Mouse (Mus musculus) CH12.LX (cell line): ENCODE results near the gene Klk7. TPM values are rescaled to one million over a fixed set of nuclear protein-coding genes. Genes with fewer than 3 reads are reported as not detected.

Experiments used
- DNase-seq: peaks from one replicate; pipeline ENCODE4 v3.0.0-alpha.2; 2013; ENCODE audit errors: extremely low read depth
- H3K27ac ChIP-seq: 2 replicates; pipeline ENCODE4 v1.5.1; 2012; ENCODE audit warnings: low read depth, mild to moderate bottlenecking, control low read depth, moderate library complexity; ENCODE audit not compliant: insufficient read depth
- H3K27me3 ChIP-seq: replicated peaks from 2 replicates; pipeline ENCODE3; 2012; ENCODE audit warnings: inconsistent platforms
- H3K36me3 ChIP-seq, 2 experiments: replicated peaks in 1 of 2; 2 replicates each; pipeline versions ENCODE3 to v1.6.1; 2012; ENCODE audit warnings: inconsistent platforms in 1 of 2, low read length in 1 of 2, mild to moderate bottlenecking in 1 of 2, mixed read lengths in 1 of 2, moderate library complexity in 1 of 2; ENCODE audit not compliant: control insufficient read depth in 1 of 2, insufficient read depth in 1 of 2
- H3K4me1 ChIP-seq, 2 experiments: 2 replicates each; pipeline ENCODE4 v1.6.1; 2012; ENCODE audit warnings: inconsistent platforms in 1 of 2, moderate library complexity in 1 of 2; ENCODE audit not compliant: insufficient read depth in 2 of 2, control insufficient read depth in 1 of 2
- H3K4me2 ChIP-seq: 2 replicates; pipeline ENCODE4 v1.6.1; 2012; ENCODE audit warnings: low read depth, mild to moderate bottlenecking, control low read depth; ENCODE audit not compliant: poor library complexity, insufficient read depth, severe bottlenecking
- H3K4me3 ChIP-seq, 3 experiments: fragments of 150-350 bp in 1 of 3; sonication (generic) in 1 of 3; replicated peaks in 1 of 3; 2 replicates each; pipeline versions ENCODE3 to v1.5.1; 2011 to 2012; ENCODE audit warnings: low read depth in 2 of 3, low read length in 2 of 3, mild to moderate bottlenecking in 2 of 3, moderate library complexity in 2 of 3, control low read depth in 1 of 3, improper control_type of control experiment in 1 of 3, inconsistent platforms in 1 of 3, mixed read lengths in 1 of 3; ENCODE audit not compliant: poor library complexity in 1 of 3
- H3K79me2 ChIP-seq: replicated peaks from 2 replicates; pipeline ENCODE4 v1.6.1; 2012; ENCODE audit warnings: mild to moderate bottlenecking, moderate library complexity; ENCODE audit not compliant: control insufficient read depth, poor library complexity, insufficient read depth, severe bottlenecking; ENCODE audit errors: extremely low read depth
- H3K9ac ChIP-seq: 2 replicates; pipeline ENCODE4 v1.6.1; 2012; ENCODE audit warnings: low read depth, mild to moderate bottlenecking, control low read depth, moderate library complexity; ENCODE audit not compliant: insufficient read depth
- H3K9me3 ChIP-seq: replicated peaks from 2 replicates; pipeline ENCODE3; 2012; ENCODE audit warnings: low read length, inconsistent platforms, mixed read lengths
- ELF1 ChIP-seq: IDR thresholded peaks from 2 replicates; pipeline ENCODE4 v1.6.1; 2014; ENCODE audit warnings: low read depth, mild to moderate bottlenecking, inconsistent platforms, low read length, improper control_type of control experiment
- EP300 ChIP-seq: IDR thresholded peaks from 2 replicates; pipeline ENCODE4 v1.6.1; 2011; ENCODE audit warnings: low read length, improper control_type of control experiment
- JUN ChIP-seq: IDR thresholded peaks from 2 replicates; pipeline ENCODE4 v1.6.1; 2011; ENCODE audit warnings: low read depth, mild to moderate bottlenecking, low read length, improper control_type of control experiment, moderate library complexity; ENCODE audit not compliant: insufficient read depth
- KAT2A ChIP-seq: IDR thresholded peaks from 2 replicates; pipeline ENCODE4 v1.6.1; 2012; ENCODE audit warnings: low read length, improper control_type of control experiment, inconsistent platforms; ENCODE audit not compliant: insufficient replicate concordance
- MAX ChIP-seq: IDR thresholded peaks from 2 replicates; pipeline ENCODE4 v1.6.1; 2011; ENCODE audit warnings: low read length, improper control_type of control experiment
- MYC ChIP-seq: IDR thresholded peaks from 2 replicates; pipeline ENCODE4 v1.6.1; 2011; ENCODE audit warnings: low read depth, mild to moderate bottlenecking, improper control_type of control experiment, low read length
- NRF1 ChIP-seq: IDR thresholded peaks from 2 replicates; pipeline ENCODE4 v1.6.1; 2014; ENCODE audit warnings: low read depth, mild to moderate bottlenecking, inconsistent platforms, low read length, improper control_type of control experiment, moderate library complexity
- POLR2AphosphoS2 ChIP-seq: IDR thresholded peaks from 2 replicates; pipeline ENCODE4 v1.6.1; 2011; ENCODE audit warnings: low read depth, low read length, improper control_type of control experiment
- USF1 ChIP-seq: IDR thresholded peaks from 2 replicates; pipeline ENCODE4 v1.6.1; 2014; ENCODE audit warnings: low read depth, mild to moderate bottlenecking, inconsistent platforms, low read length, improper control_type of control experiment
- dilution Hi-C: fragments of 300-500 bp; cut with MboI; formaldehyde crosslinking; loops from 2 replicates; pipeline ENCODE4 v1.14.3; 2020; ENCODE audit warnings: low sequenced_read_pairs; ENCODE audit not compliant: extremely low pct_unique_long_range_greater_than_20kb, extremely low pct_ligation_motif_present
- in situ Hi-C: fragments of 300-500 bp; cut with MboI; formaldehyde crosslinking; loops from 3 replicates; pipeline ENCODE4 v1.14.3; 2019; ENCODE audit warnings: low sequenced_read_pairs, low pct_ligation_motif_present, low pct_unique_long_range_greater_than_20kb, mixed read lengths
- polyA plus RNA-seq: library from polyadenylated mRNA; unstranded; fragments of >175 nt; gene quantifications from 2 replicates; pipeline ENCODE4 v1.2.1, GENCODE M21; 2012; ENCODE audit warnings: low read depth; ENCODE audit not compliant: insufficient read length
- total RNA-seq, 2 experiments: library from RNA; depleted of rRNA; stranded (reverse); fragments of 300-350 nt in 1 of 2; fragments of >200 nt in 1 of 2; gene quantifications; 2 replicates each; pipeline ENCODE4 v1.2.3; 2012 to 2014

Klk7 gene
- total and polyA plus RNA-seq, 3 experiments = not detected

DNA sequence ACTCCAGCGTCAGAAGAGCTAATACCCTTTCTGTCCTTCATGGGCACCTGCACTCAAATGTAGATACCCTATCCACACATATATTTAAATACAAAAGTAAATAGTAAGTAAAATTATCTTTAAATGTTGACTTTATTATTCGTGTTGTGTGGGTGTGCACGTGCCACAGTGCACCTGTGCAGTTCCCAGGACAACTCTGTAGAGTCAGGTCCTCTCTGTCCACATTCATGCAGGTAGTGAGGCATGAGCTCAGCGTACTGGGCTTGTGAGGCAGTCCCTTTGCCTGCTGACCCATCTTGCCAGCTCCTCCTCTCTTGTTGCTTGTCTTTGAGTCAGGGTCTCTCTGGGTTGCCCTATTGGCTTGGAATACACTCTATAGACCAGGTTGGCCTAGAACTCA lies 16.6 kb downstream of the Klk7 start:
- H3K4me3 ChIP-seq = no peak overlapping the region
- H3K9me3 ChIP-seq = no peaks in the 10 kb centered on the region
- TF ChIP-seq ELF1 = no peak
- no peak for TF ChIP-seq USF1
- no peak for TF ChIP-seq MYC
- TF ChIP-seq KAT2A = no peak
- no peak for TF ChIP-seq NRF1
- TF ChIP-seq MAX = no peak
- no peak overlapping the region for H3K9ac ChIP-seq
- in situ Hi-C loops (no loop called here), dilution Hi-C loops (no loop called here)
- H3K27me3 ChIP-seq = peaks cover 90% of the 10 kb centered on the region
- H3K36me3 ChIP-seq = no peaks in the 10 kb centered on the region
- H3K27ac ChIP-seq = no peak overlapping the region
- DNase-seq = no peak
- H3K4me2 ChIP-seq = no peak overlapping the region
- peaks cover 0 to 3% of the 10 kb centered on the region in 2 experiments; a peak in 1 of 4 replicates for H3K4me1 ChIP-seq
- no peaks in the 10 kb centered on the region for H3K79me2 ChIP-seq

DNA sequence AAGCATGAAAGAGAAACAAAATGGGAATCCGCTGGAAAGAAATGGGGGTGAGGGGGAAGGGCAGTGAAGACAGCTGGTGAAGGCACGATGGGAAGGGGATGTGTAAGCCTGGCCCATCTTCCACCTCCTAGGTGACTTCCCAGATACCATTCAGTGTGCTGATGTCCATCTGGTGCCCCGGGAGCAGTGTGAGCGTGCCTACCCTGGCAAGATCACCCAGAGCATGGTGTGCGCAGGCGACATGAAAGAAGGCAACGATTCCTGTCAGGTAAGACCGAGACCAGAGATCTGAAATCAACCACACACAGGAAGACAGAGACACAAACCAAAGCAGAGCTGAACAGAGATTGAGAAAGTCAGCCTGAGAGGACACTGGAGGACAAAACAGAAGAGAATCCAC lies 17.9 kb downstream of the Klk7 start:
- Histone ChIP-seq H3K4me3 (no peak overlapping the region), H3K36me3 (no peaks in the 10 kb centered on the region), H3K27ac (no peak overlapping the region), H3K79me2 (no peaks in the 10 kb centered on the region), H3K4me1 (peaks cover 0 to 3% of the 10 kb centered on the region in 2 experiments; a peak in 1 of 4 replicates), H3K27me3 (peaks cover 87% of the 10 kb centered on the region), H3K9ac (no peak overlapping the region), H3K4me2 (no peak overlapping the region), H3K9me3 (no peaks in the 10 kb centered on the region)
- DNase-seq = no peak
- TF ChIP-seq USF1 = no peak
- TF ChIP-seq POLR2AphosphoS2 = no peak
- no peak for TF ChIP-seq JUN
- dilution Hi-C loops (no loop called here), in situ Hi-C loops (no loop called here)

DNA sequence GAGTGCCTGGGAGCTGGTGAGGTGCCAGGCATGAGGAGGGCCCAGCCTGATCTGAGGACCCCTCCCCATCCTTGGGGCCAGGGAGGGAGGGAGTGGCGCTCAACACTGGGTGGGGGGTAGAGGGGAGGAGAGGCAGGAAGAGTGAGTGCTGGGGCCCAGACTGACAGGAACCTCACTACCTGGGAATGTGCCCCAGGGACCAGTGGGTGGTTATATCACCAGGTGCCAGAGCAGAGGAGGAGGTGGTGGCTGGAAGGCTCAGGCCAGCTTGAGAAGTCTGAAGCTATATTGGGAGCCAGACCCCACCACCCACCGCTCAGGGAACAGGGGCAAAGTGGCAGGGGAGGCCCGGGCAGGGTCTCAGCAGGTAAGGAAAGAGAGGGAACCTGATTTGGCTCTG lies 30.6 kb downstream of the Klk7 start, which contains the start of gene Klk5:
Klk5 (plus strand) TSS at position 271 of the 400 bp plus-strand sequence.
- dilution Hi-C loops = no loop called here
- H3K79me2 ChIP-seq = no peaks in the 10 kb centered on the region
- no peak within 1 kb of the TSS for H3K9ac ChIP-seq
- H3K4me3 ChIP-seq = no peak within 1 kb of the TSS
- DNase-seq = no peak
- in situ Hi-C loops = no loop called here
- no peak within 1 kb of the TSS for H3K27ac ChIP-seq
- no peaks in the 10 kb centered on the region for H3K36me3 ChIP-seq
- H3K9me3 ChIP-seq = no peaks in the 10 kb centered on the region
- no peaks in the 10 kb centered on the region for H3K4me1 ChIP-seq
- H3K4me2 ChIP-seq = no peak within 1 kb of the TSS
- H3K27me3 ChIP-seq = peaks cover 67% of the 10 kb centered on the region
- TF ChIP-seq EP300 = no peak
